Mouse (Mus musculus) natural killer cell, adult 2 months (primary cell): ENCODE data around the gene Ank2.

ENCODE experiments used
- DNase-seq, 2 experiments: peaks; one replicate each; pipeline ENCODE4 v3.0.0; 2022; ENCODE audit warnings: low spot score in 2 of 2

The Ank2 gene

DNA sequence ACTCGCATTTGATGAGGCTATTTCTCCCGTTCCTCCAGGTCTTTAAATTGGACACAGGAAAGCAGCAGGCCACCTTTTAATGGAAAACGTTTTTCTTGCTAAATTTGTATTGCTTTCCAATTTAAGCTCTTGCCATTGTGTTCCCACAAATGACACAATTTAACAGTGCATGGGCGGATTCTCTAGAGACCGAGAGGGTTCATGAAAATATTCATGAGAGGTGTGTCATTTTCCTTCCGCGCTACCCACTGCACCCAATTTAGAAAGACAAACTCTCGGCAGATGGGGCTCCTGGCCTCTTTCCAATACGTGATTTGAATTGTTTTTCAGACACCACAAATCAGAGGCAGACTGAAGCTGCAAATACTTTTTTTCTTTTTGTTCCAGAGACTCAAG is 205.7 kb downstream of the Ank2 start:
- DNase-seq: no peak

DNA sequence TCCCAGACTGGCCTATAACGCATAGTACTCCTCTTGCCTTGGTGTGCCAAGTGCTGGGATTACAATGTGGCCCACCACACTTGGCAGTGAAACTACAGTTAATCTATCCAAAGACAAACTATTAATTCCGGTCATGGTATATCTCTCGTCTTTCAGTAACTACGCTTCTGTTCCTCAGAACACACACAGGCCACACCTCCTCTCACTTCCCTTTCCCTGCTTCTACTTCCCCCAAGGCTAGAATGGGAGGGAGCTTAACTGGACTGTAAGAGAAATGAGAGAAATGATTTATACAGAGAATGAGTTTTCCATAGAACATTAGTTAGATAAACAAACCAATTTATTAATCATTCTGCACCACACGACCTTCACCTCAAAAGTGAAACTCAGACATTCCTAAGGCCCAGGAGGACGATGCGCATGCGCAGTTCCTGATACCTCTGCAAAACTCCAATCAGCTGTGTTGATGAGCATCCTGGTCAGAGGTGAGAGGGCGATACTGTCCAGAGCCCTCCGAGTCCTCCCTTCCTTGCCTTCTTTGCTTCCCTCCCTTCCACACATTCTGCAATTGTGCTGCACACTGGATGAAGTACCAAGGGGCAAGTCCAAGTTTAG is 206.2 kb downstream of the Ank2 start:
- DNase-seq: no peak

DNA sequence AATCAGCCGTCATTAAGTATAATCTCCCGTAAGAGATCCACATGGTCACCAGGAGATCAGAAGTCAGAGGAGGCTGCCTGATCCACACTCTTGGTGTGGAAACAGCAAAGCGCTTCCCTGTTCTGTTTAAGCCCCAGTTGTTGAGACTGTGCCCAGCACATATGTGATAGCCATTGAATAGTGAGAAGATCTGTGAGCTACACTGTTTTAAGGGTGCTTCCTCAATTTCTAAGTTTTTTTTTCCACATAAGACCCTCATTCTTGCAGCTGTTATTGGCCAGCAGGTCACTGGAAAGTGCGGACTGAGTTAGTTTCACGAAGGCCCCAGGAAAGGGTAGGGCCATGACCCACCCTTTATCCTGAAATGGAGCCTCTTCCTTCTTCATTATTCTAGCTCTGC is 216.9 kb downstream of the Ank2 start:
- DNase-seq: no peak

DNA sequence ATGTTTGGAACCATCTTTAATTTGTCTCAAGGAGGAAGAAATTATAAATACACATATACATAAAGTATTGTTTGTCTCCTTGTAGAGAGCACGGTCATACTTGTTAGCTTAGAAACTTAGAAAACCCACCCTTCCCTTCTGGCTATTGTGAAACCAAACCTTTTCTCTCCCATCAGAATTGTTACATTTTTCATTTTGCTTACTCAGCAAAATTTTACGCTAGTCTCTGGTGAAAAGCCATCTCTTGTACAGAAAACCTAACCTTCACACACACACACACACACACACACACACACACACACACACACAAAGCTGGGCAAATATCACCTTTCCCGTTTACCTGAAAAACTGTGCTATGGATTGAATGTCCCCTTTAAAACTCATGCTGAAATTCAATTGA is 217.8 kb downstream of the Ank2 start:
- DNase-seq: no peak

DNA sequence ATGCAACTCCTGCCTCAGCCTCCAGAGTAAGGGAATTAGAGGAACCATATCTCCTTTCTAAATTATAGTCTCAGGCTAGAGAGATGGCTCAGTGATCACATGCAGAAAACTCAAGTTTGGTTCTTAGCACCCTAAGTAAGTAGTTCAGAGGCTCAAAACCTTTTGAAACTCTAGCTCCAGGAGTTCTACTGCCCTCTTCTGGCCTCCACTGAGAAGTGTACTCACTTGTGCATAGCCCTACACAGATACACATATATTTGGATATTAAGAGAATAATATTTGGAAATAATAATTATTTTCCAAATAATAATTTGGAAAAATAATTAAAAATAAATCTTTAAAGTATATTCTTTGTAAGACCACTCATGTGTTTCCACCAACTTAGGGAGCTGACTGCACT is 218.8 kb downstream of the Ank2 start:
- DNase-seq: no peak

DNA sequence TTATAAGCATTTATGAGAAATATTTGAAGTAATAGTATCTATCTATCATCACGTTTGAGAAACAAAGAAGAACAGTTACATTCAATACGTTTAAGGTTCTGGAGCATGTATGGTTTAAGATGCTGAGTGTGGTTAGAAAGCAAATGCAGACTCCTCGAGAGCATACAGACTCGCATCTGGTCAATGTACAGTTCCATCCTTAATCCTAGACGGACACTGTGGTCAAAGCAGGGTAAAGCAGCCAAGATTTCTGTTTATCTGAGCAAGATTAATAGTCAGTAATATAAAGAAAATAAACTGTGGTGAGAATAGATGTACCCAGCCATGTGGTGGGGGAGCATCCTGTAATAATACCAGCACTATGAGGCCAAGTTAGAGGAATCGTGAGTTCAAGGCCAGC is 223.2 kb downstream of the Ank2 start:
- DNase-seq: no peak

DNA sequence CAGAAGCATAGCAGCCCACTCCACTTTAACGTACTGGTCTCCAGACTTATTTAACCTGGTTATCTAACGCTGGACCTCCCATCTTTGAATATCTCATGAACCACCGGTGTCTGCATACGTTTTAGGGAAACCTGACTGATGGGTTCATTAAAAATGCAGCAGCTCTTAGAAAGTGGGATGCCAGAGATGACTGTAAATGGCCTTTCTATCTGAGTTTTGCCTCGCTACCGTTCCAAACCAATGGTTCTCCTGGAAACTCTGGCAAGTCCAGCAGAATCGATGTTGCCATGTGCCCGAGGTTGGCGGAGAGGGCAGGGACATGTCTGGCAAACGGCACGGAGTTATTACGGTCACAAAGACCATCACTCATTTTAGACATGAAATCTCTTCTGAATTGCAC is 226.3 kb downstream of the Ank2 start:
- no peak for DNase-seq

DNA sequence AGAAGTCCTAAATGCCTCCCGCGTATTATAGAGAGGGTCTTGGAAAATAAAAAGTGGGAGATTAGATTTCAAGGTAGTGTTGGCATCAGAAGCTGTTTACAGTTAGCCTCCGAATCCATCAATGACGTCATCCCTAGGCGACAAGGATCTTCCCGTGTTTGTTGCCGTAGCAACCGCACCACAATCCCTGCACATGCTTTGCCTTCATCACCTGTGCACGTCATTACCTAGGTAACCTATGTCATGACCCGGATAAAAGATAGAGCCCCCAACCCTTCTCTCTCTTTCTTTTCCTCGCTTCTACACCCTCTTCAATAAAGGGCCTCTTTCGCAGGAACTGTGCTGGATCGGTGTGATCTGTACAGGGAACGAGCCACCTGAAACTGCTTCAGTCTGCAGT is 229.5 kb downstream of the Ank2 start:
- DNase-seq: no peak

DNA sequence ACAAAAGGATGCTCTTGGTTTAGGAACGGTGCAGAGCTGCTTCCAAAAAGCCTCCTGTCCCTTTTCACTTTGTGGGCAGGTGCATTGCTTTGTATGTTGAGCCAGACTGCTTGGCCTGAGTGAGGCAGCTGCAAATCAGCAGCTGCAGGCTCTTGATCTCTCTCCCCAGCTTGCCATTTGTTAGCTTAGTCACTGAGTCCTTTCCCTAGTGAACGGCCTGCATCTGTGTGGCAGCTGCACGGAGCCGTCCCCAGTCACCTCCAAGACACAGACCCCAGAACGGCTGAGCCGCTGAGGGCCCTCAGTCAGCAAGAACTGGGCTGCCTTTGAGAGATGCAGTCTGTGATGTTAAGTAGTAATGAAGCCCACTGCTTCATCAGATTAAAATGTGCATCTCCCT is 231.3 kb downstream of the Ank2 start:
- DNase-seq: no peak

DNA sequence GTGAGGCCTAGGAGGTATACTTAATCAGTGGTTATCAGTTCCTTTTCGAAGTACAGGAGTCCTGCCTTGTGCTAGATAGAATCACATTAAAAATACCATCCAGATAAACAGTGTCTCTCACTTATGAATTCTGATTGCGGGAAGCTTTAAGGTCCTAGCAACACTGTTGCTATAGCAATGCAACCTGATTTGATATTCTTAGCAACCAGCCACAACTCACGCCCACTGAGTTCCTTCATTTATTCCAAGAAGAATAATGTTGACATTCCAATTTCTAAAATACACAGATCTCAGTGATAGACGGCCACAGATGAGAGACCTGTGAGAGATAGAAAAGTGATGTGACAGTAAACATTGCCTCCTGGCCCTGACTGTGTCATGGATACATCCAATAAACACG is 233.4 kb downstream of the Ank2 start:
- DNase-seq: no peak

DNA sequence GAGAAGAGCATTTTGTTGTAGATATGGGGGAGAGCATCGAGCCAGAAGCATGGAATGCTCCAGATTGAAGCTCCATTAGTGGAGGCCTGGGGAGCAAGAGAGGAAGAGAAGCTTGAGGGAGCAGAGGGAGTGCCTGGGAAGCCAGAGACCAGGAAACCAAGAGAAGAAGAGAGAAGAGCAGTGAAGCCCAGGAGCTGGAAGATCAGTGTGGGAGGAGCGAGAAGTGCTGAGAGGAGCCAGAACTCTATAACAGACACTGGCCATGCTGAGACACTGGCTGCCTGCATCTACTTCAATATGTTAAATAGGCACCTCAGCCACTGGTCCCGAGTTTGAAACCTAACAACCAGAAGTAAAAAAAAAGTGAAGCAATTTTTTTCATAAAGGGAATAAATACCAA is 234.0 kb downstream of the Ank2 start:
- DNase-seq: no peak

DNA sequence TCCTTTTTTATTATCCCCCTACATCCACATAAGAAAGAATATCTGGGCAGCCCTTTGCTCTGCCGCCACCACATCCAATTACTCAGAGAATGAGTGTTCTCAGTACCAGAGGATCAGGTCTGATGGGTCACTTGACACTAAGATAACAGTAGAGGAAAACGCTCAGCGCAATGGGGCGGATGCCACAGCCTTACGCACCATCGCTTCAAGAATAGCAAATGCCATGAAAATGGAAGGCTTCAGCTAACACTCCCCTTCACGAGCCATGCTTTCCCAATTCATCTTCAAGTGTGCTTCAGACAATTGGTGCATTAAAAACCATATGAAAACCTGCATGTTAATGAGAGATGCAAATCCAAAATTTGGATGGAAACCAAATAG is 238.4 kb downstream of the Ank2 start:
- DNase-seq: no peak

DNA sequence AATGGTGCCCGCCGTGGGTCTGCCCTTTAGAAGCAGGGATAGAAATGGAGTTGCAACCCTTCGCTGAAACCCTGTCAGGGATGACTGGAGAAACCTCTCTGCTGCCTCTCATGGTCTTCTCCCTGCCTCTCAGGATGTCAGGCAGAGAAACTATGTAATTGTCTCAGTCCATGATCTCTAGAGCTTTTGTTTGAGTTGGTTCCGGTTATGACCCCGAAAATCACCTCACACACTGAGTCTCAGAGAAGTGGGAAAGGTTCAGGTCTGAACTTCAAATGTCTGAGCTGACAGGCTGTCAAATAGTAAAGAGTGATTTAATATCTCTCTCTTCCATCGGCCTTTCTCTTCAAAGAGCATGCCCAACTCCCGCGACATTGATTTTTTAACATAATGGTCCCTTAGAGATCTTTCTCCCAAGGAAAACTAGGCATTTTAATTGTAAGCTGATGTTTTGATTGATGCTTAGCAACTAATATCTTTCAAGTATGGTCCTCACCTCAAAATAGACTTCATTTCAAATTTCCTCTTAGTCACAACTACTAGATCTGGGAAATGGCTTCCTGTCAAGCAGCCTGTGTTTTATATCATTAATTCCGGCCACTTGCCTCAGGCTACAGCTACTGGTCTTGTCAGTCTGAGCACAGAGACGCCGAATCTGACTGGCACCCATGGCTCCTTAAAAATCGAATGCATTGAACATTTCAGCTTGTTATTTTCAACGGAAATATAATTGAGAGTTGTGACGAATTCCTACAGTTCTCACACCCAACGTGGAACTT is 239.0 kb downstream of the Ank2 start:
- DNase-seq: no peak

DNA sequence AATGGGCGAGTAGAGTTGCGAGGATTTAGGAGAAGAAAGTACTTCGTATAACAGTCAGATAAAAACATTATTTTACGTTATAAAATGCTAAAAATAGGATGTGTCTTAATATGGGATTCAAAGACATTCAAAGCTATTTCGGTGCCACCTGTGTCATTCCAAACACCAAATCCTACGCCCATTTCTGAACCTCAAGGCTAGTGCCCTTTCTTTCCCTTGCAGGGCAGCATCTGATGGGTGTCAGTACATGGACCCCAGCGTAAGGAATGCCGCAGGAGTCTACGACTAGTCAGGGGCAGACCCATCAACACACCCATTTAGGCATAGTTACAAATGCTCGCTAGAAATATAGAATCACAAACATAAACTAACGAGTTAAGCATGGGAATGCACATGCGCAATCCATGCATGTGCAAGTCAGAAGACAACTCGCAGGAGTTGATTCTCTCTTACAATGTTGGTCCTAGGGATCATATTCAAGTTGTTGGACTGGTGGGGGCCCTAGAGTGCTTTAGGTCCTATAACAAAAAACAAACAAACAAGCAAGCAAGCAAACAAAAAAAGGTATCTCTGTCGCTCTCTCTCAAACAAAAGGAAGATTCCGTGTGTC is 240.6 kb downstream of the Ank2 start:
- no peak for DNase-seq

DNA sequence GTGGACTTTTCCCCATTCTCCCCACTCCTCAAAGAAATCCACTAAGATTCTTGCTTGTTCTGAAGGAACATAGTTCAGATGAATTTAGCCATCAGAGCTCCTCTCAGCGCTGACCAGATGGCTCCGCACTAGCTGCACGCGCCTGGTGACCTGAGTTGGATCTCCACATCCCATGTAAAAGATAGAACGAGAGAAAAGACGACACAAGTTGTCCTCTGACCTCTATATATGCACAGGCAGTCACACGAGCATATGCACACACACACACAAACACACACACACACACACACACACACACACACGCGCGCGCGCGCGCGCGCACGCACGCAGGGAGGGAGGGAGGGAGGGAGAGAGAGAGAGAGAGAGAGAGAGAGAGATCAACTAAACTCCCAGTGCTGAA is 241.2 kb downstream of the Ank2 start:
- no peak for DNase-seq

DNA sequence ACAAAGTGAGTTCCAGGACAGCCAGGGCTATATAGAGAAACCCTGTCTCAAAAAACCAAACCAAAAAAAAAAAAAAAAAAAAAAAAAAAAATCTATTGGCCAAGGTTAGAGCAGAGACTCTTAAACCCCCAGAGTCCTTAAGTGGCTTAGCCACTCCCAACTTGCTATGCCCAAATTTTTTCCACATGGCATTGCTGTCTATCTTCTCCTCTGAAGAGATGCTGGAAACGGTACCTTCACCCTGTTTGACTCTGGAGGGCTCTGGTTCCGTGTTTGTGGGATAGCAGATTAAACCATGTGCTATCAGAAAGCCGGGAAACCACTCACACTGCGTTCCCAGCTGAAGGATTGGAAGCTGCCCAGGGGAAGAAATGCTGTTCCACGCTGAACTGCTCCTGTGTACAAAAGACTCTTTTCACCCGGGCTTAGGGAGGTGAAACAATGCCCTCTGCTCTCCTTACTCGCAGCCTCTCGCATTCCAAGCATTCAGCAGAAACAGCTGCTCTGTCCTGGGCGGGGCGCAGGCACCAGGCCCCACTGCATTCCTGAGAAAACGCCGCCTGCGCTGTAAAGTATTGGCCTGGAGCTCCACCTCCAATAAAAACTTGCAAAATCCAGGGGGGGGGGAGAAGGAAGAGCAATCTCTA is 241.7 kb downstream of the Ank2 start:
- DNase-seq: no peak

DNA sequence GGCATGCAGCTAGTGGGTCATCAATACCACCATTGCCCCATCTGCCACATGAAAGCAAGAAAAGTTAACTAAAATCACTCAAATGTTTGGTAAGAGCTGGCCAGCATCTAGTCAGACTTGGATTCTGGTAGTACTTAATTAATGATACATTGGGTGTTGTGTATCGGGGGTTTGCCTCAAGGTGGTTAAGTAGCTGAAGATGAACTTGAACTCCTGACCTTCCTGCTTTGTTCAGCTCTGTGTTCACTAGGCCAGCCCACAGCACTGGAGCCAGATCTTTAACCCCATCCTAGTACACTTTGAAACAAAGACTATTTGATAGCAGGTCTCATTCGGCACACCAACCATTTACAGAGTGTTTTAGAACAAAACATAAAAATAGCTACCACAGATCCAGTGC is 242.5 kb downstream of the Ank2 start:
- no peak for DNase-seq

DNA sequence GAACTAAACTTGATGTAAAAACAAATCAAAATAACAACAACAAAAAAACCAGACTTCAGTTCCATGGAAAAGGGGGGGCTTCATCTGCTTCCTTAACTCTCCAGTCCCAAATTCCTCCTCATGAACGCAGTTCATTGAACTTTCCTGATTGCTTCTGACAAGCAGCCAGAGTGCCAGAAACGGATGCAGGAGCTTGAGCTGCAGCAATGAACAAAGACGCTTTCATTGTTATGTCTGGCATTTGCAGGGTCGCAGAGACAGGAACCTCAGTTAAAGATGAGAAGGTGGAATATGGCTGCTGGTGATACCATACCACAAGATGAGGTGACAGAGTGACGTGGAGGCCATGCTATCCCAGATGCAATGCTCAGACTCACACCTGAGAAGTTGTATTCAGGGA is 248.2 kb downstream of the Ank2 start:
- no peak for DNase-seq

DNA sequence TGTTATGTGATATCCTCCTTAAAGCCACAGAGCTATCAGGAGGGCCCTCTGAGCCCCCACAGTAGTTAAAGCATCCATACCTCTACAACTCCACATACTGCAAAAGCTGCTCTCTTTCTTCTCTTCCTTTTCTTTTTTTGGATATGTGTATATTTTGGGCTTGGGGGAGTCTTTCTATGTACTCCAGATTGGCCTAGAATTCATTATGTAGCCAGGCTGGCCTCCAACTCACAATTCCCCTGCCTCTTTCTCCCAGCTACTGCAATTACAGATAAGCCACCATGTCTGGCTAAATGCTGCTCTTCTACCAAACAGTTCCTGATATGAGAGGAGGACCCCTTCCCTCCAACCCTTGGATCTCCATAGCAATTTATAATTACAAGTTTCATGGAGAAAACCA is 250.5 kb downstream of the Ank2 start:
- no peak for DNase-seq

DNA sequence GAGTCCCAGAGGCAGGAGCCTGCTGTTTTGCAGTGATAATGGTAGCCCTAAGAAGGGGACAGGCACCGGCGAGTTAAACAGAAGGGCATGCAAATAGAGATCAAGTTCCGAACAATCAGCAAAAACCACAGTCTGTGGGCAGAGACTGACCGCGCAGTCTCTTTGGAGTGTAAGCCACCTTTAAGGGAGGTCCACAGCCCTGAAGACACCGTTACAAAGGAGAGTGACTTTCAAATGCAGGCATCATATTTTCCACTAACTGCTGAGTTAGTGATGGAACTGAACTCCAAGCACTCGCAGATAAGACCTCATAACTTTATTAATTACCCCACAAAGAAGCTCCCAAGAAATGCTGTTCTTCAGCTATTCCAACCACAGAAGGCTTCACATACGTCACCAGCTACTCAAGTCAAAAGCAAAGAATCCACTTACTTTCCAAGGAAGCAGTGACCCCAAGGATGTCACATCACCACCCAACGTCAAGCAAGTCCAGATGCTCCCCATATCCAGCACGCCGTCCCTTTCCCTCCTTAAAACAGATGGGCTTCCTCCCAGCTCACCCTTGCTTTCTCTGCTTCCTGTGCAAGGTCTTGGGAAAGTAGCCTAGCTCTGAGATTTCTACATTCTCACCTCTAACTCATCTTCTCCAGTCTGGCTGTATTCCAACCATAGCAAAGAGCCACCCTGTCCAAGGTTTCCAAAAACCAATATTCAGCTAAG is 252.0 kb downstream of the Ank2 start:
- DNase-seq: no peak

DNA sequence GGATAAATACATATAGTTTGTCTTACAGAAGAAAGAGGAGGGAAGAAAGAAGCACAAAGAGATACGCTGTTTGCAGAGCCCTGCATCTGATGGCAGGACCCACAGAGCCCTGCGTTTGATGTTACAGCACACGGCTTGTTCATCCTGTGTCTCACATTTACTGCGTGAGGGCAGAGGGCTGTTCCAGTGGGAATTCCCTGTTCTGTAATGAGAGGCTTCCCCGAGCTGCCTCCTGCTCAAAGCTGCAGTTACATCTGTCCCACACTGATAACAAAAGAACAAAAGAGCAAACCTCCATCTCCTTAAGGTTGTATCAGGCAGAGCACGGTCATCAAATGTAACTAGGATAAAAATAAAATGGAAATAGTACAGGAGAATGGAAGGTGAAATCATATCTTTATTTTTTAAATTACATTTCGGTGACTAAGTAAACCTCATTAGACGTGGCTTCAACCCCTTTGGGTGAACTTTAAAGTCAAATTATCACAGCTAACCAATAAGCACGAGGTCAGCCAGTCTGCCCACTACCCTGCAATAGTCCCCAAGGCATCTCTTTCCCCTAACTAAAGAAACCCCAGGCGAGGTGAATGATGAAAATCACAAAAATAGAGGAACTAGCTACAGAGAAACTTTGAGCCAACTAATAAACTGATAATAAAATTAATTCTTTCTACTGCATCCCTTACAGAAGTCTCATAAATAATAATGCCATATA is 255.1 kb downstream of the Ank2 start:
- DNase-seq: no peak
